Mouse (Mus musculus) ES-E14 (cell line): ENCODE results near the gene Fmn2.

ENCODE experiments used
- CHD2 ChIP-seq: IDR thresholded peaks from 2 replicates; pipeline ENCODE4 v1.6.1; 2014; ENCODE audit warnings: mild to moderate bottlenecking, low read depth, low read length, inconsistent platforms
- ZNF384 ChIP-seq: IDR thresholded peaks from 2 replicates; pipeline ENCODE4 v1.6.1; 2012; ENCODE audit warnings: low read depth, low read length, inconsistent platforms

GRCm38 (mm10) chr1:174536742-174537453, 35.3 kb downstream of the Fmn2 start:
- TF ChIP-seq ZNF384, result no peak
- TF ChIP-seq CHD2, result no peak
